Mouse (Mus musculus) CD4-positive naive resting alpha-beta T cell, adult 57 days (primary cell): ENCODE measurements around the gene Copb1. TPM values are rescaled to one million over a fixed set of nuclear protein-coding genes. Genes with fewer than 3 reads are reported as not detected.

ENCODE experiments used
- total RNA-seq: library from RNA; stranded (reverse); gene quantifications from one replicate; pipeline ENCODE4 v1.2.4, GENCODE M21; 2023

The Copb1 gene
- total RNA-seq: 80.8 TPM

DNA sequence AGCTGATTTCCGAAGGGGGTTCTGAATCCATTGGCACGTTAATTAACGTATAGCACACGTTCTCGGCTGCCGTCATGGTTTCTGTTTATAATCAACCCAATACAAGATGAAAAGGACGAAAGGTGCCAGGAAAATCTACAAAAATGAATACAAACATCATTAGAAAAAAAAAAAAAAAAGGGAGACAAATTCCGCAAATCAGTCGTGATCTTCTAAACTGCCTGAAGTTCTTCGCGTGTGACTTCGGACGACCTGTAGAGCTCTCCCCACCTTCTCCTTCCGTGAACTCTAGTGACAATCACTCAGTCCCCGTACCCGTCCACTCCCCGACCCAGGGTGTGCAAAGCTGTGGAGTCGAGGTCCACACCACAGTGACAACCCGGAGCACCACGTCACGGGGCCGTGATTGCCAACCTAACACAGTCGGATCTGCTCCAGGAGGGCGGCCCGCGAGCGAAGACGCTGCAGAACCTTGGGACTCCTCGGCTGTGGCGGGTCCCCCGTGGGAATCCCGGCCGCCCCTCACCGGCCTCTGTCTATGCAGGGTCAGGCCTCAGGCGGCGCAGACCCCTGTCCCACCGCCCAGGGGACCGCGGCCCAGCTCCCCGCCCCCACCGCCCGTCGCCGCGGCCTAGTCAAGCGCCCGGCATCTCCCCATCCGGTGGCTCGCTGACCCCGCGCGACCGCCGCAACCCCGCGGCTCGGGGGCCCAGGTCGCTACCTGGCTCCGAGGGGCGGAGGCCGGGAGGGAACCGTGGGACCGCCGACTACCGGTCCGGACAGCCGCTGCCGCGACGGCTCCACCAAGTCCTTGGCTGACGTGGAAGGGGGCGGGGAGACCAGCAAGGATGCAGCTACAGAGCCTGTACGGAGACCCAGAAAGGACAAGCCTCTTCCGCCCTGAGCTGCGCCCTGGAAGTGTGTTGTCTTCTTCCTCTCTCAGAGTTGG is at the start of gene Copb1:
Gene Copb1 (minus strand): TSS at position 827 of the 949 bp plus-strand sequence.

DNA sequence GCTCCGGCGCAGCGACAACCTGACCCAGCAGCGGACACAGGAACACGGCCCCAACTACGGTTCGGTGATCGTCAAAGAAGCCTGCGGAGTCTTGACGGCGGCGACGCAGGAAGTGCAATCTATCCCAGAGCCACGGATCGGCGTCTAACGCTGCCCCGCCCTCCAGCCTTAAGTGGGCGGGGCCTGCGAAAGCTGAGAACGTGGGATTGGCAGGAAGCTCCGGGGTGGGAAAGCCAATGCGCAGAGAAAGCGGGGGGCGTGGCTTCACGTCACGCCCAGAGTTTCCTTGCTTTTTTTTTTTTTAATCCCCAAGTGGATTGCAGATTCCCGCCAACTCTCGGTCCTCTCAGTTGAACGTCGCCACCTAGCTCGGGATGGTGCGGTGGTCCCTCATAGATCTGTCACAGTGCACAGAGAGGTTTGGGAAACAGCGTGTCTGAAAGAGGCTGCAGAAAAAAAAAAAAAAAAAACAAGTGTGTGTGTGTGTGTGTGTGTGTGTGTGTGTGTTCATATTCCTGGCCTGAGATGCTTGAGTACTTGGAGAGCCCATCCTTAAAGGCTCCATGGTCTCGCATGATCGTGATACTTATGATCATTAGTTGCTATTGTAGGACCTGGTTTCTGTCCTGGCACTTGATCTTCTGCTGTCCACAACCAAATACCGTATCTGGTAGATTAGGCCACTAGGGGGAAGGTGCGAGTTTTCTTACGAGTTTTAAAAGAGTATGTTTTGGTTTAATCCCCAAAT is 21.7 kb upstream of the Copb1 start, which contains the start of gene Psma1:
Gene Psma1 (minus strand): TSS at position 114 of the 748 bp plus-strand sequence.

Other genes with a start within 250 kb of the Copb1 start
- gene Rras2, start 136.9 kb downstream of the Copb1 start, total RNA-seq: 95.5 TPM
- gene Psma1, start 21.4 kb upstream of the Copb1 start, total RNA-seq: 81.6 TPM
- gene Pde3b, start 160.6 kb upstream of the Copb1 start, total RNA-seq: 147 TPM